Mouse (Mus musculus) thymus, adult 2 months (tissue): ENCODE results near the gene Myo1e.

Source experiments
- CTCF ChIP-seq: fragments of 200-500 bp; IDR thresholded peaks from 2 replicates; pipeline ENCODE4 v1.5.1; 2012; ENCODE audit warnings: mild to moderate bottlenecking, control low read depth, low read length, moderate library complexity, borderline replicate concordance; ENCODE audit not compliant: control insufficient read depth, poor library complexity, insufficient read depth; ENCODE audit errors: extremely low read depth
- POLR2A ChIP-seq: fragments of 200-500 bp; IDR thresholded peaks from 2 replicates; pipeline ENCODE4 v1.6.1; 2012; ENCODE audit warnings: mild to moderate bottlenecking, low read length, control low read depth, moderate library complexity; ENCODE audit not compliant: control insufficient read depth, poor library complexity, insufficient read depth; ENCODE audit errors: extremely low read depth

DNA sequence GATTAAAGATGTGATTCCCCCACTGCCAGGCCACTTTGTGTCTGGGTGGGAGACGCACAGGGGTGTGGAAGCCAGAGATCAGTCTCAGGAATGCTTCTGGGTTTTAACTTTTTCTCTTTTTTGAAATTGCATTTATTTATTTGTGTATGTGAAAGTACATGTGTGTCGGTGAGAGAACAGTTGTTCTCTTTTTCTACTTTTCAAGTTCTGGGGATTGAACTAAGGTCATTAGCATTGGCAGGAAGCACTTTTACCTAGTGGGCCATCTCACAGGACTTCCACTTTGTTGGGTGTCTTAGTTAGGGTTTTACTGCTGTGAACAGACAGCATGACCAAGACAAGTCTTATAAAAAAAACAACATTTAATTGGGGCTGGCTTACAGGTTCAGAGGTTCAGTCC is 59.0 kb downstream of the Myo1e start:
- TF ChIP-seq POLR2A (no peak), CTCF (no peak)
